Mouse (Mus musculus) small intestine, adult 2 months (tissue): ENCODE measurements at regions not wholly inside any gene's neighbourhood (a gene's known extent, or its start where the extent isn't known, plus 50 kb on each side); places are given as distances from the start of the nearest gene placed in this dataset.

Experiments
- CTCF ChIP-seq: fragments of 200-500 bp; IDR thresholded peaks from 2 replicates; pipeline ENCODE4 v1.5.1; 2012; ENCODE audit warnings: low read depth, mild to moderate bottlenecking, control low read depth, inconsistent platforms, low read length, moderate library complexity, mixed read lengths; ENCODE audit not compliant: insufficient replicate concordance, insufficient read length; ENCODE audit errors: extremely low read depth
- POLR2A ChIP-seq: fragments of 200-500 bp; IDR thresholded peaks from 2 replicates; pipeline ENCODE4 v1.6.1; 2012; ENCODE audit warnings: low read depth, mild to moderate bottlenecking, control low read depth, inconsistent platforms, low read length, moderate library complexity

DNA sequence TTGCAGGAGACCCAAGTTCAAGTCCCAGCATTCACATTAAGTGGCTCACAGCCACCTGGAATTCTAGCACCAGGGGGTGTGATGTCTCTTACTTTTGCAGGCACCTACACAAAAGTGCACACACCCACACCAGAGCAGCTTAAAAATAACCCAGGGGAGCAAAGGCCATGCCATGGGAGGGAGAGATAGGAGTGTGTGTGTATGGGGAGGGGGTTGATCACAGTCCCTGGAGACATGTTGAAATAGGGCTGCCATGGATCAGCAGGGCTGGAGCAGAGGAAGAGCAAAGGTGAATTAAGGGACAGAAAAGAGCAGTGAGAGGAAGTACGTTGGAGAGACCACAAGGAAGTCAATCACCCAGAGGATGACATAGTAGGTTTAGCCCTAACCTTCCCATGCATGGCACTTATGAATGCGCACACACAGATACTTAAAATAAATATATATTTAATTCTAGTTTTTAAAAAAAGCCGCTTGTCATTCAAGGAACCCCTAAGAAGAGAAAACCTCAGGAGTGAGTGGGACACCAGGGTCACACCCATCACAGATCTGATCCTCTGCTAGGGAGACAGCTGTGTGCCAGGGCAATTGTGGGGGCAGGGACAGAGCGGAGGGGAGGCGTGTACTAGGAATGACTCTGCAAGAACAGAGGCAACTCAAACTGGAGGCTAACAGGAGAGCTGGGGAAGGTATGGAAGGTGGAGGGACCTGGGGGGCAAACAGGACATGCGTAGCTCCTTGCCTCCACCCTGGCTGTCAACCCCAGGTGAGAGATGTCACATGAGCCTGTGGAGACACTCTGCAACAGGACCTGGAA is 189.5 kb upstream of the Rybp start:
- no peak for TF ChIP-seq CTCF
- no peak for TF ChIP-seq POLR2A
